Mouse (Mus musculus): ENCODE data around the gene Eprs.

Eprs gene

GRCm38 (mm10) chr1:185346188-185346587 lies 16.7 kb upstream of the Eprs start:
- Histone ChIP-seq H3K36me3 (ENCODE audit: control insufficient read depth, insufficient read depth, low read length, poor library complexity, severe bottlenecking) (peaks cover 5% of the 10 kb centered on the region), H3K27me3 (ENCODE audit: control insufficient read depth, insufficient read depth, low read length, poor library complexity, severe bottlenecking) (no peaks in the 10 kb centered on the region)
- DNase-seq (ENCODE audit: low read depth, low spot score), result peak; percentile 20

- no peak for DNase-seq (ENCODE audit: low read depth, low spot score)
- Histone ChIP-seq H3K27me3 (ENCODE audit: control insufficient read depth, insufficient read depth, low read length, poor library complexity, severe bottlenecking) (no peaks in the 10 kb centered on the region), H3K36me3 (ENCODE audit: control insufficient read depth, insufficient read depth, low read length, poor library complexity, severe bottlenecking) (peaks cover 3% of the 10 kb centered on the region)
These were observed 13.1 kb upstream of the Eprs start for GRCm38 (mm10) chr1:185349741-185350140.

DNA sequence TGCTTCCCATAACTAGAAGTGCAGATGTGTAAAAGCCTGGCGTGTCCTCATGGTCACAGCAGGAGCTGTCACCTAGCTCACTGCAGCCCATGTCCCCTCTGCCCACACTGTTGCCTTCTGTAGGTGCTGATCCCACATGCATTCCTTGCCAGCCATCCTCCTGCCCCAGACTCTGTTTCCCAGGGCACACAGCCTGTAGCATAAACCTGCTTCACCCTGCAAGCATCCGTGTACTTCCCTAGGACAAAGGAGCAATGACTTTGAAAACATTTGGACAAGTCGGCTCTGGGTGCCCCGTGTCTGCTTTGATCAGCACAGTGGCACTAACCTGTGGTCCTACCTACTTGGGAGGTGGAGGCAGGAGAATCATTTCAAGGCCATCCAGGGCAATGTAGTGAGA lies 12.2 kb upstream of the Eprs start:
- no peak for DNase-seq (ENCODE audit: low read depth, low spot score)
- peaks cover 3% of the 10 kb centered on the region for H3K36me3 ChIP-seq (ENCODE audit: control insufficient read depth, insufficient read depth, low read length, poor library complexity, severe bottlenecking)
- H3K27me3 ChIP-seq (ENCODE audit: control insufficient read depth, insufficient read depth, low read length, poor library complexity, severe bottlenecking), result no peaks in the 10 kb centered on the region

DNA sequence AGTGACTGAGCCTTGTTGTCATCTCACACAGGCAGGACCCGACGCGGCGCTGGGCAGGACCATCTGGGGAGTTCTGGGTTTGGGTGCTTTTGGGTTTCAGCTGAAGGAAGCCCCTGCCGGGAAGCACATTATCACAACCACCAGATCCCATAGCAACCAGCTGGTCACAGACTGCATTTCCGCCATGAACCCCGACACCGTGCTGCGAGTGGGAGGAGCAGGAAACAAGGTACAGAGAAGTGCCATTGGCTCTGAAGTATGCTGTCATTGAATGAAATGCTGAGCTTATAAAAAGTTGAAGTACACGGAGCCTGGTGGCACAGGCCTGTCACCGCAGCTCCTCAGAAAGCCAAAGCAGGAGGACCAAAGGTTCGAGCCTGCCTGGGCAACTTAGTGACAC lies 10.7 kb upstream of the Eprs start:
- Histone ChIP-seq H3K27me3 (ENCODE audit: control insufficient read depth, insufficient read depth, low read length, poor library complexity, severe bottlenecking) (no peaks in the 10 kb centered on the region), H3K36me3 (ENCODE audit: control insufficient read depth, insufficient read depth, low read length, poor library complexity, severe bottlenecking) (peaks cover 3% of the 10 kb centered on the region)
- DNase-seq (ENCODE audit: low read depth, low spot score), result peak; percentile 54

DNA sequence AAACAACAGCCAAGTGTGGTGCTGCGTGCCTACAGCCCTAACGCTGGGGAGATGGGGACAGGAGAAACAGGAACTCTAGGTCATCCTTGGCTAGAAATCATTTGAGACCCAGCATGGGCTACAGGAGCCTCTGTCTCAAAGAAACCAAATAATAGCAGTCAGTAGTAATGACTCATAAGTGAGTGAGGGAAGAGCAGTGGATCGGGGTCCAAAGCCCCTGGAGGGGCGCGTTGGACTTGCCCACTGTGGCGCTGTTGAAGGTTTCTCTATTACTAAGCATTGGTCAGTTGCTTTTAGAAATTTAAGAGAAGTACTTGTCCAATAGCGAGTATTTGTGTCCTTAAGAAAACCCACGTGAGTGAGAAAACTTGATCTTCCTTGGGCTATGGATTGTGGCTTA lies 9.5 kb upstream of the Eprs start:
- DNase-seq (ENCODE audit: low read depth, low spot score), result no peak
- Histone ChIP-seq H3K36me3 (ENCODE audit: control insufficient read depth, insufficient read depth, low read length, poor library complexity, severe bottlenecking) (no peaks in the 10 kb centered on the region; the same call in 1 of the 2 replicates), H3K27me3 (ENCODE audit: control insufficient read depth, insufficient read depth, low read length, poor library complexity, severe bottlenecking) (no peaks in the 10 kb centered on the region)

DNA sequence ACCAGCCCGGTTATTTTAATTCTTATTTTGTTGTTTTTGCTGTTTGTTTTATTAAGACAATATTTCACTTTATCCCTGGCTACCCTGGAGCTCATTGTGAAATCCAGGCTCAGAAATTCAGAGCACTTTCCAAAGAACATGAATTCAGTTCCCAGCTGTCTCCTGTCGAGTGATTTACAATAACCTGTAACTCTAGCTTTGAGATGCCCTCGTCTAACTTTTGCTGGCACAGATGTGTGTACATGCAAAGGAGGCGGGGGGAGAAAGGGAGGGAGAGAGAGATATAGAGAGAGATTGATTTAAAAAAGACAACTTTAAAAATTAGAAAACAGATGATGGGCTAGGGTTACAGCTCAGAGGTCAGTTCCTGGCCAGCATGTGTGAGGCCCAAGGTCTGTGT lies 8.1 kb upstream of the Eprs start:
- no peak for DNase-seq (ENCODE audit: low read depth, low spot score)
- no peaks in the 10 kb centered on the region for H3K27me3 ChIP-seq (ENCODE audit: control insufficient read depth, insufficient read depth, low read length, poor library complexity, severe bottlenecking)
- no peaks in the 10 kb centered on the region for H3K36me3 ChIP-seq (ENCODE audit: control insufficient read depth, insufficient read depth, low read length, poor library complexity, severe bottlenecking)

GRCm38 (mm10) chr1:185356246-185356645 lies 6.6 kb upstream of the Eprs start:
- no peak for DNase-seq (ENCODE audit: low read depth, low spot score)
- H3K27me3 ChIP-seq (ENCODE audit: control insufficient read depth, insufficient read depth, low read length, poor library complexity, severe bottlenecking), result no peaks in the 10 kb centered on the region
- no peaks in the 10 kb centered on the region for H3K36me3 ChIP-seq (ENCODE audit: control insufficient read depth, insufficient read depth, low read length, poor library complexity, severe bottlenecking)

DNA sequence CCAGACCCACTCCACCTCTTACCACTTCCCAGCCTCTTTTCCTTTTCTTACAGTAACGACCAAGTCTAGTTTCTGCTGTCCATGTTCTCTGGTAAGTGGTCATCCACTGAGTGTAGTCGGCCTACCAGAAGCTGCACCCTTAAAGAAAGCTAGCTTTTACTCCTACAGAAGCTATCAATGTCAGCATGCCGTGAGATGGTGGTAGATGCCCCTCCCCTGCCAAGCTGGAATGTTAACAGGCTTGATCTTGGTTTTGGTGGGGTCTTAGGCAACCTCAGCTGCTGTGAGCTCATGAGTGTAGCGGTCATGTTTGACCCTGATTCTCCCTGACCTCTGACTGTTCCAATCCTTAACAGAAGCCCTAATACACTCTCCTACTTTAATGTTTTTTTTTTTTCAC lies 4.6 kb upstream of the Eprs start:
- Histone ChIP-seq H3K27me3 (ENCODE audit: control insufficient read depth, insufficient read depth, low read length, poor library complexity, severe bottlenecking) (no peaks in the 10 kb centered on the region), H3K36me3 (ENCODE audit: control insufficient read depth, insufficient read depth, low read length, poor library complexity, severe bottlenecking) (no peaks in the 10 kb centered on the region)
- no peak for DNase-seq (ENCODE audit: low read depth, low spot score)

GRCm38 (mm10) chr1:185363526-185364182 lies 810 bp downstream of the Eprs start:
- peak; percentile 59 for DNase-seq (ENCODE audit: low read depth, low spot score)
- no peaks in the 10 kb centered on the region for H3K27me3 ChIP-seq (ENCODE audit: control insufficient read depth, insufficient read depth, low read length, poor library complexity, severe bottlenecking)
- no peaks in the 10 kb centered on the region; the same call in 1 of the 2 replicates for H3K36me3 ChIP-seq (ENCODE audit: control insufficient read depth, insufficient read depth, low read length, poor library complexity, severe bottlenecking)

DNA sequence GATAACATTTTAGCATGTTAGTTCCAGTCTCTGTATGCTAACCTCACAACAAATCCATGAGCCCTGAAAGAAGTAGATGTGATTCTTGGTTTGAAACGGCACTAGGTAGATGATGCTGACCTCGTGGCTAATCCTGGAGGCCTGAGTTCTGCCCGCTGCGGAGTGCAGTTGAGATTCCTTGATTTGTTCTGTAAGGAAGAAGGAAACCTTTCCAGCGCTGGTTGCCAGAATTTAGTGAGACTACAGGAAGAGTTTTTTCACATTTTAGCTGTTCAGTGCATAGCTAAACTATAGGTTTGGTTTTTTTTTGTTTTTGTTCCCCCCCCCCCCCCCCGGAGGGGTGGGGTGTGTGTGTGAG lies 1.3 kb downstream of the Eprs start:
- no peak for DNase-seq (ENCODE audit: low read depth, low spot score)
- no peaks in the 10 kb centered on the region for H3K27me3 ChIP-seq (ENCODE audit: control insufficient read depth, insufficient read depth, low read length, poor library complexity, severe bottlenecking)

GRCm38 (mm10) chr1:185367383-185367782 lies 4.5 kb downstream of the Eprs start:
- DNase-seq (ENCODE audit: low read depth, low spot score), result no peak
- H3K27me3 ChIP-seq (ENCODE audit: control insufficient read depth, insufficient read depth, low read length, poor library complexity, severe bottlenecking), result no peaks in the 10 kb centered on the region
- peaks cover 7% of the 10 kb centered on the region for H3K36me3 ChIP-seq (ENCODE audit: control insufficient read depth, insufficient read depth, low read length, poor library complexity, severe bottlenecking)

More for the DNA sequence above, 1.3 kb downstream of the Eprs start:
- H3K36me3 ChIP-seq (ENCODE audit: control insufficient read depth, insufficient read depth, low read length, poor library complexity, severe bottlenecking), result no peaks in the 10 kb centered on the region; the same call in 1 of the 2 replicates

DNA sequence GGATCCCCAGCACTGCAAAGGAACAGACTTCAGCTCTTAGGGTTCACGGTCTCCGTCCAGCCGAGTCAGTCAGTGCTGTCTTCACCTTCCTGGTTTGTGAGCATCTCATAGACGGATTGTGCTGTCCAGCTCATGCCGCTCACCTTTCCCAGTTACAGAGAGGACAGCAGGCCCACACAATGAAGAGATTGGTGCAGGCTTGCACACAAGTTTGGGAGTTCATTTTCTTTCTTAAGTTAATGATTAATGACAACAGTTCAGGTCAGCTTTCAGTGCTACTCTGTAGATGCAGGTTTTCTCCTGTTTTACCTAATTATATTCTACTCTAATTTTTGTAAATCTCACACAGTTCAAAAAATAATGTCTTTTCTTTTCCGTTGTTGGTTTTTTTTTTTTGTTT lies 7.1 kb downstream of the Eprs start:
- DNase-seq (ENCODE audit: low read depth, low spot score), result no peak
- Histone ChIP-seq H3K36me3 (ENCODE audit: control insufficient read depth, insufficient read depth, low read length, poor library complexity, severe bottlenecking) (peaks cover 10% of the 10 kb centered on the region), H3K27me3 (ENCODE audit: control insufficient read depth, insufficient read depth, low read length, poor library complexity, severe bottlenecking) (no peaks in the 10 kb centered on the region)

- no peaks in the 10 kb centered on the region for H3K27me3 ChIP-seq (ENCODE audit: control insufficient read depth, insufficient read depth, low read length, poor library complexity, severe bottlenecking)
- no peak for DNase-seq (ENCODE audit: low read depth, low spot score)
- H3K36me3 ChIP-seq (ENCODE audit: control insufficient read depth, insufficient read depth, low read length, poor library complexity, severe bottlenecking), result peaks cover 13% of the 10 kb centered on the region; the same call in 1 of the 2 replicates
These were observed 13.5 kb downstream of the Eprs start for GRCm38 (mm10) chr1:185376390-185376789.

DNA sequence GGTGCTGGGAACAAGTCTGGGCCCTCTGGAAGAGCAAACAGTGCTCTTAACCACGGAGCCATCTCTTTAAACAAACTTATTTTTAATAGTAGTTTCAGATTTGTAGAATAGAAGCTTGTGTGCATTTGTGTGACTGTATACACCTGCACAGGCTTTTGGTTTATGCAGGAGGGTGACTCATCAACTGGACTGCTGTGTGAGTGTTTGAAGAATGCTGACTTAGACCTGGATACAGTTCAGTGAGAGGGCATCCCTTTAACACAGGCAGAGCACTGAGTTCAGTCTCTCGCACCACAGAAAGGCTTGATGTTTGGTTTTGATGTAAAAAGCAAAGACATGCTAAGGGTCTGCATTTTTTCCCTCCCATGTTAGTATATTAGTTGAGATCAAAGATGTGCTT lies 14.6 kb downstream of the Eprs start:
- Histone ChIP-seq H3K36me3 (ENCODE audit: control insufficient read depth, insufficient read depth, low read length, poor library complexity, severe bottlenecking) (peaks cover 13% of the 10 kb centered on the region), H3K27me3 (ENCODE audit: control insufficient read depth, insufficient read depth, low read length, poor library complexity, severe bottlenecking) (no peaks in the 10 kb centered on the region)
- DNase-seq (ENCODE audit: low read depth, low spot score), result no peak

- no peak for DNase-seq (ENCODE audit: low read depth, low spot score)
- H3K36me3 ChIP-seq (ENCODE audit: control insufficient read depth, insufficient read depth, low read length, poor library complexity, severe bottlenecking), result peaks cover 18% of the 10 kb centered on the region
- no peaks in the 10 kb centered on the region for H3K27me3 ChIP-seq (ENCODE audit: control insufficient read depth, insufficient read depth, low read length, poor library complexity, severe bottlenecking)
These were observed 38.8 kb downstream of the Eprs start for GRCm38 (mm10) chr1:185401615-185402014.

DNA sequence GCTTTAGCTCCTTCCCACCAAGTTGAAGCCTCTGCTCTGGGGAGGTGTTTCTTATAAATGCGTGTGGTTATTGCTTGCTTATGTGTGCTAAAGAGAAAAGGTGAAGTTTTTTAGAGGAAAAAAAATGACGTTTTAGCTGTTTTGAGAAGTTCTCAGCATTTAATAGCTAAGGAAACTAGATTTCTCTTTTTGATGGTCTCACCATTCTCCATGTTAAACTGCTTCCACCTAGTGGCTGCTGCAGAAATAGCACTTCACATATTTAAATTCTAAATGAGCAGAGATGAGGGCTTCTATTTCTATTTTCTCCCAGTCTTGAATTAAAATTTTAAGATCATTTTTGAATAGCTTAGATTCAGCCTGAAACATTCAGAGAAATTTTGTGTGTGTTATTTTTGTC lies 41.2 kb downstream of the Eprs start:
- DNase-seq (ENCODE audit: low read depth, low spot score), result peak; percentile 60
- H3K36me3 ChIP-seq (ENCODE audit: control insufficient read depth, insufficient read depth, low read length, poor library complexity, severe bottlenecking), result peaks cover 17% of the 10 kb centered on the region
- H3K27me3 ChIP-seq (ENCODE audit: control insufficient read depth, insufficient read depth, low read length, poor library complexity, severe bottlenecking), result no peaks in the 10 kb centered on the region
